Mouse (Mus musculus) left cerebral cortex, postnatal 14 days (tissue): ENCODE measurements around the gene Galk2. TPM values are rescaled to one million over a fixed set of nuclear protein-coding genes. Genes with fewer than 3 reads are reported as not detected.

Experiments used
- DNase-seq, 2 experiments: peaks; one replicate each; pipeline ENCODE4 v3.0.0; 2021 to 2022; ENCODE audit warnings: low spot score in 2 of 2, mixed read lengths in 1 of 2
- intact Hi-C: fragments of 180-260 bp; cut with DNase I; formaldehyde crosslinking; loops from one replicate; pipeline ENCODE4 v1.15.1; 2025
- total RNA-seq, 2 experiments: library from RNA; stranded (reverse); gene quantifications; 2 replicates each; pipeline ENCODE4 v1.2.3; 2021

The Galk2 gene
- total RNA-seq, 2 experiments from 2014 or later: 24.7 to 26.4 TPM

DNA sequence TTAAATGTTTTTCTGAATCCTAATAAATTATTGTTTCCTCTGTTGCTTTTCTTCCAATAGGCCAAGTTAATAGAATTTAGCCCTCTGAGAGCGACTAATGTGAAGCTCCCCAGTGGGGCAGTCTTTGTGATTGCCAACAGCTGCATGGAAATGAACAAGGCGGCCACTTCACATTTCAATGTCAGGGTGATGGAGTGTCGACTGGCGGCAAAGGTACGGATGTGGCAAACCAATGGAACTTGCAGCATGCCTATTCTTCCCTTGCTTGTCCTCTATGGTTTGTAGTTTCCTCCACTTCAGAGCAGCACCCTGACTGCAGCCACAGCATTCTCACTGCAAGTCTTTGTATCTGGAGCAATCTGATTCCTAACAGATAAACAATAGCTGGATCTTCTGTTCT, 72.3 kb downstream of the Galk2 start:
- intact Hi-C loops: no loop called here
- DNase-seq: no peak

DNA sequence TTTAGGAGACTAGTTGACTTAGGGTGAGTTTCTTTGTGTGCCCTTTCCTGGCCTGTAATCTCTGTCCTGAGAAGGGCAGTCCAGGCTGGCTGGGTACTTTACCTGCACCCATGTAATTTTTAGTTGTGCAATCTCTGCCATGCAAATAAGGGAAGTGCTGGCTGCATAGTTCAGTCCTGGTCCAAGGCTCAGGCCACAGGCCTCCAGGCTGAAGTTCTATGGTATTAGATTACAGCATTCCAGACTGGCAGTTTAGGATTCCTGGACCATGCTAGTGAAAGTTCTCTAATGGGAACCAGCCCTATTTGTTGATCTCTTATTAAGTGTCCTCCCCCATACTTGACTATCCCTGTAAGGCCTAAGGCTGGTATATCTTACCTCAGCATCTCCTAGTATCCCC, 73.8 kb downstream of the Galk2 start:
- DNase-seq: no peak
- intact Hi-C loops: no loop called here

DNA sequence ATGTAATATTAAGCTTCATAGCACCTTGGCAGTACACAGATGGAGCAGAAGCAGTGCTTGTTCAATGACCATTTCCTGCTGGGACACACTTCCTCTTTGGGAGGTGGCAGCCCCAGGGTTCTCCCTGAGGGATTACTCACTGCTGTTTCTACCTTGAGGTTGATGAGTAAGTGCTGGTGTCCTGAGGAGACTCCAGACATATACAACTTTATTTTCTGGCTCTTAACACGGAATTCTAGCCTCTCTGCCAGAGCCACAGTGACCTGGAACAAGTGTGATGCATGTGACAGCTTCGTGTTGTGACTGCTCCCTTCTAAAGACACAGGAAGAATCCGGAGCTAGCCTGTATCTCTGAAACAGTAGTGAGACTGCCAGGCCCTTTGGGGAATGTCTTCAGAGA, 75.1 kb downstream of the Galk2 start:
- no peak for DNase-seq

DNA sequence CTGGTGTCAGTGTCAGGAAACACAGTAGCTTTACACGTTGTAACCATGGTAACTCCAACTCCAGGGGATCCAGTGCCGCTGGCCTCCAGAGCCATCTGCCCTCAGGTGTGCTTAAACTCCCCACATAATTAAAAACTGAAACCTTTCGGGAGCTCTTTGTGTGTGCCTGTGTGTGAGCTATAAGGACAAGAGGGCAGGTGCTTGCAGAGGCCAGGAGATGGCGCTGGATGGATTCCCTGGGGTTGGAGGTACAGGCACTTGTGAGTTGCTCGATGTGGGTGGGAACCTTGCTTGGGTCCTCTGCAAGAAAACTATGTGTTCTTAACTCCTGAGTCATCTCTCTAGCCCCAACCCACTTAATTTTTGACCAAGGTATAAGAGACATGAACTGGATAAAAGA, 77.5 kb downstream of the Galk2 start:
- intact Hi-C loops: no loop called here
- no peak for DNase-seq

More for the DNA sequence above, 75.1 kb downstream of the Galk2 start:
- intact Hi-C loops: no loop called here

DNA sequence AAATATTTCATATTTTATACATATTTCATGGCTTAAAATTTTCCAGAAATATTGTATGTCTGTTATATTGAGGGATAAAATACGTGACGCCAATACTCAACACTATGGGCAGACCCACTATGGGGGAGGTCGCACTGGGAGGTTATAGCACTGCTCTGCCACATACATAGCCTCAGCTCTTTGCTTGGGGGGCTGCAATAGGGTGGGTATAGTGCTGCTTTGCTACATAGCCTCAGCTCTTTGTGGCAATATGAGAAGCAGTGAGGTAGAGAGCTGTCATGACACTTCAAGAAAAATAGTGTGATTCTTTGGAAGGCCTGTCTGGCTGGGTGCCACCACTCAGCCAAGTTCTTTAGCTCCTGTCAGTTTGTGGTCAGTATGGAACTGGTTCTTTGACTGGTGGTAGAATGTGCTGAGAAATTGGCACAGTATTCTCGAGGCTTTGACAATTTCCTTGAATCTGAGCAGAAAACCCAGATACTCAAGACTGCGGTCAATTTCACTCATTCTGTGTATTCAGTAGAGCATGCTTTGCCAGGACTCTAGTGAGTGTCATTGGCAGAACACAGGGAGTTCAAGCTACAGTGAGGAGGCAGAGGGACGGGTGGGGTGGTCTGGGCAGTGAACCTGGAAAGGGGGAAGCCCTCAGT, 80.2 kb downstream of the Galk2 start:
- no peak for DNase-seq
- intact Hi-C loops: no loop called here

DNA sequence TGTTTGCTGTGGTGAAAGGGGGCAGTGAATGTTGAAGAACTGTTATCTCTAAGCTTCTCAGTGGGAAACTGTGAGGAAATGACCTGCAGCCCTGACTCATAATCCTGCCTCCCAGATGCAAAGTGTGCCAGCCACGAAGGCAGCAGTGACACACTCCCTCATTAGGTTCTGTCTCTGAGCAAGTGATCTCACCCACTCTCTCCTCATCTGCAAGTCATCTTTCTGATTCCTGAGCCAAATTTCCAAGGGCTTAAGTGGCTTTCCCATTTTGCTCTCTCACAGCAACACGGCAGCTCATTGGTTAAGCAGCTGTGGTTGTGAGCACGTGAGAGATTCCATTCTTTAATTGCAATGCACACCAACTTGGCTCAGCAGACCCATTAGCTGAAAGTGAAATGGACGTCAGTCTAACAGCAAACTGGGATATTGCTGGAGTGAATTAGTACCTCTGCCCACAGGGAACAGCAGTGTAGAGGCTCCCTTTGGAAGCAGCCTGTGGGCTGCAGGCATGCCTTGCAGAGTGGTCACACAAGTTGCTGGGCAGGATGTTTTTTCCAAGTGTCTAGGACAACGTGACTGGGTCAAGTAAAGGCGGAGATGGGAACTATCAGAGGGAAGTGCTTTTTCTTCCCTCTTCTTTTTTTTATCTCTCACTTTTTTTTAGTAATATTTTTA, 82.3 kb downstream of the Galk2 start:
- intact Hi-C loops: no loop called here
- peak in 1 of 2 experiments; percentile 23 for DNase-seq

DNA sequence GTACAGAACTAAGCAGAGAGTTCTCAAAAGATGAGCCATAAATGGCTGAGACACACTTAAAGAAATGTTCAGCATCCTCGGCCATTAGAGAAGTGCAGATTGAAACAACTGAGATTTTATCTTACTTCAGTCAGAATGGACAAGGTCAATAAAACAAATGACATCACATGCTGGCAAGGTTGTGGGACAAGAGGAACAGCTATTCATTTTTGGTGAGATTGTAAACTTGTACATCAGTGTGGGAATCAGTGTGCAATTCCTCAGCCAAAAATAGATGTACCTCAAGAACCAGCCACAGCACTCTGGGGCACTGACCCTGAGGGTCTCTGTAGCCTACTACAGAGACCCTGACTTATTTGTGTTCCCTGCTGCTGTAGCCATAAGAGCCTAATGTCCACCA, 84.4 kb downstream of the Galk2 start:
- intact Hi-C loops: no loop called here
- no peak for DNase-seq

DNA sequence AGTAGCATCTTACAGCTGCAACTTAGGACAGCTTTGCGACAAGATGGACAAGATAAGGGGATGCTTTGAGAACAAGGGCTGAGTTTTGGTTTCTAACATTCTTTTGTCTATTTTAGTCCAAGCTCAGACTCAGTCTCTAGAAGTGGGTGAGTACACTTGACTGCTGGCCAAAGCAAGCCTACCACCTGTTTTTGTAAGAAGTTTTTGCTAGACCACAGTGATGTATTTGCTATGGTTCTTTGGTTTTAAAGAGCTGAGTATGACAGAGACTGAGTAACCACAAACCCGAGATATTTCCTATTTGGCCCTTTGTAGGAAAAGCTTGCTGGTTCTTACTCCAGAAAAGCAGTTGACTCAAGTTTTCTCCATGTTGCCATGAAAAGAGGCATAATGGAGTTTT, 89.3 kb downstream of the Galk2 start:
- intact Hi-C loops: no loop called here
- peak in 1 of 2 experiments; percentile 20 for DNase-seq

DNA sequence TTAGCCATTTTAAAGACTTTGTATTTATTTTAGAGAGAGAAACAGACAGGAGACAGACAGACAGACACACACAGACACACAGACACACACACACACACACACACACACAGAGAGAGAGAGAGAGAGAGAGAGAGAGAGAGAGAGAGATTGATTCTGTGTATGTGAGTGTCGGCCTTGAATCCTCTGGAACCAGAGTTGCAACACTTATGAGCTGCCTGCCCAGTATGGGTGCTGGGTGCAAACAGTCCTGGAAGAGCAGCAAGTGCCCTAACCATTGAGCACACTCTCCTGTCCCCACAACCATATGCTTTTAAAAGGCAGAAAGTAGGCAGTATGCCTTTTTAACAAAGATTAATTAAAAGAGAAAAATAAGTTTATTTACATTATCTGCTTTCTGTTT, 109.9 kb downstream of the Galk2 start:
- intact Hi-C loops: no loop called here
- DNase-seq: no peak

DNA sequence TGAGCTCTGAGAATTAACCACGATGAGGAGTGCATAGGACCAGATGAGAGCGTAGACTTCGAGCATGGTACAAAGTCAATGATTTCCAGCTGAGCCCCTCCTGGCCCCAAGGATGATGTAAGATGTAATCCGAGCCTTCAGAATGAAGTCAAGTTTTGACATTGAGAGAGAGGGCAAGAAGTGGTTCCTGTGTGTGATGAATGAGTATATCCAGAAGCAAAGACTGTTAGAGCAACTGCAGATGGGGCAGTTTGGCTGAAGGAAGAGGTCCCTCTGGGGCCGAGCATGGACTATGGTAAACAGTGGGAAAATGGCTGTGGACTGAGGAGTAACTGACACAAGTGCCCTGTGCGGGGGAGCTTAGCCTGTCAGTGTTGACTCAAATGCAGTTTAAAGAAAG, 114.3 kb downstream of the Galk2 start:
- DNase-seq: no peak
- intact Hi-C loops: no loop called here

DNA sequence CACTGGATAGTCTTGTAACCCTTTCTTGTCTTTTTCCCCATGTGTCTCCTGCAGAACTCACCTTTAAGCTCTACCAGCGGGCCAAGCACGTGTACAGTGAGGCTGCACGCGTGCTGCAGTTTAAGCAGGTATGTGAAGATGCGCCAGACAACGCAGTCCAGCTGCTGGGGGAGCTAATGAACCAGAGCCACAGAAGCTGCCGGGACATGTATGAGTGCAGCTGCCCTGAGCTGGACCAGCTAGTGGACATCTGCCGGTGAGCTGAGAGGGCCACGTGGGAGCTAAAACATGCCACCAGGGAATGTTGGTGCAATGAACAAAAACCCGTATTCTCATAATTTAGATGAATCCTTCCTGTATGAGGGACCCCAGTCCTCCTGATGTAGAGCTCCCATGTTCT, 116.3 kb downstream of the Galk2 start:
- intact Hi-C loops: no loop called here
- DNase-seq: no peak

DNA sequence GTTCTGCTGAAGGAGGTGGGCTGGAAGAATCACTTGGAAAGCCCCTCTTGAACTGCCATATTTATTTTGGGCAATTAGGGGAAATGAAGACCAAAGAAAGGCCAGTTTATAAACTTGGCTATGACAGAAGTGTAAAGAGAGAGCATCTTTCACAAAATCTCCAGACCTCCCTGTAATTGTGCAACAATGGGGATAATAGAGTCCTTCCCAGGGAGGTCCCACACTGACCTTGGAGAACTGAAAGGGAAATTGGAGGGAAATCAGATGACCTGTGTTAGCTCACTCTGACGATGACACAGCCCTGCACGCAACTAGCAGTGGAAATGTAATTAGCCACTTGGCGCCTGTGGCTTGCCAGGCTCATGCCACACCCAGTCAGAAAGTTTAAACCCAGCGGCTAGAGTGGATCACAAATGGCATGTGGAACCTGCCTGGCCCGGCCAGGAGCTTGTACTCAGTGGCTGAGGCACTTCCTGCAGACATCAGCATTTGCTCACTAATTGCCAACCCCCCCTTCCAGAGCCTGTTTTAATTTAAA, 117.0 kb downstream of the Galk2 start:
- intact Hi-C loops: no loop called here
- no peak for DNase-seq

DNA sequence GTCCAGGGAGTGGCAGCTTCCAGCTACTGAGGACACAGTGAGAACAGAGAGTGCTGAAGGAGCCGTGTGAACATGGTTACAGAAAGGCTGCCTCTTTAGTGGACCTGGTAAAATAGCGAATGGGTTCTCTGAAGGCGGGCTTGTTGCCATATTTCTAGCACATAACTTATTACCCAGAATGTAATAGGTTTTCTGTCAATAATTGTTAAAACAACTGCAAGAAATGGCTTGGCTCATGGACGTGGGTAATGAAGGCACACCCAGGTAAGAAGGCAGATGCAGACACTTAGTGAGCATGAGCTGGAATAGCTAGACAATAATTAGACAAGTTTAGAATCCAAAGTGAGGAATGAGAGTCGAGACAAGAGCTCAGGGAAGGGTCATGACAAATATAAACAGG, 143.4 kb downstream of the Galk2 start:
- intact Hi-C loops: no loop called here
- no peak for DNase-seq

DNA sequence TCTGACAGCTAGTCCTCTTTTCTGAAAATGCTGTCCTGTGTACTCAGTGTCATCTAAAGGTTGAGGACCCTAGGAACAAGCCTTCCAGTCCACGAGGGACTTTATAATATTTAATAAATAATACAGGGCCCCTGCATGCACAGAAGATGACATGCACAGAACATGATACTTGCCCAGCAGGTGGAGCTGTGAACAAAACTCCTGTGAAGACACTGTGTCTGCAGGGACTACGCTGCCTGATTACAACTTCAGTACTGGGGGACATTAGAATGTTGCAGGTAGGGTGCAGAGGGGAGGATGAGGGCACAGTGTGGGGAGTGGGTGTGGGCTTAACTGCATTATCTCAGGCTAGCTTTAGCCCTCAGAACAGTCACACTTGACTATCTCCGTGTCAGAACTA, 147.2 kb downstream of the Galk2 start:
- intact Hi-C loops: no loop called here
- peak; percentile 33 to 66 for DNase-seq

DNA sequence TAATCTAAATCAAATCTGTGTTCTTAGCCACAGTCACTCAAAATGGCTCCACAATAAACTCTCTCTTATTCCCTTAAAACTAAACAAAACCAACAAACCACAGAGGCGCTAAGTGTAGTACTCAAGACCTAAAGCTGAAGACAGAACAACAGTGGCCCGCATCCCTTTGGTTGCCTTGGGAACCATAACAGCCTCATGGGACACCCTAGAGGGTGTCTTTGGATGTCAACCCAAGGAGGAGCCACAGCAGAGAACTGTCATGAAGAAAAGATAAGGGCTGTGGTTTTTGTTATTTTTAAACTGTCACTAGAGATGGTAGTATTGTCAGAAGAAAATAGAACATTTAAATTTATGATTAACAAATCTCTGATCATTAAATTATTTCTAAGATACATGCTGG, 147.8 kb downstream of the Galk2 start:
- intact Hi-C loops: no loop called here
- no peak for DNase-seq

DNA sequence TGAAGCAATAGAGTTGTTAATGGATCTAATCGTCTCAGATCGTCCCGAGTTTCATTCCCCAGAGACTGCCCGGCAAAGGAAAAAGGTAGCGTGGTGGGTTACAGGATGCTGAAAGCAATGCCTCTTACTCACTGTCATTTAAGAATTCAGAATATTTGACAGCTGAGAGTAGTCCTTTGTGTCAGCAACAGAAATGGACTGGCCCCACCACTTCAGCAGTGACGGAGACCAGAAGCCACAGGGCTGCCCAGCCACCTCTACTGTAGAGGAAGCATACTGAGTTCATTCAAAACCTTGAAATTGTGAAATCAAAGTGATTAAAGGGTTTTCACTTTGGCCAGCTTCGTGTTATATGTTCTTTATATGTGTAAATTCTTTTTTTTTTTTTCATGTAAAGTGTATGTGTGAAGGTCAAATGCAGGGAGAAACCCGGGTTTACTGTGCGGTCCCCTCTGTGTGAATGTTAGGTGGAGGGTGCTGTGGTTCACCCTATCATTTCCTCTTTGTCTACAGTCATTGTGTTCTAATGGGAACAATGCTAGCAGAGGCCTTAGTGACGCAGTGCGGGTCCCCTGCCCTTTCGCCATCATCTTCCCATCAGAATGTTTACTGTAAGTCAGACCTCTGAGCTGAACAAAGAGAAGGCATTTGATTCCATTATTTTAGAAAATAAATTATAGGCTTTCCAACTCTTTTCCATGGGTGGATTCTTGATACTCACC, 156.2 kb downstream of the Galk2 start:
- no peak for DNase-seq
- intact Hi-C loops: no loop called here

DNA sequence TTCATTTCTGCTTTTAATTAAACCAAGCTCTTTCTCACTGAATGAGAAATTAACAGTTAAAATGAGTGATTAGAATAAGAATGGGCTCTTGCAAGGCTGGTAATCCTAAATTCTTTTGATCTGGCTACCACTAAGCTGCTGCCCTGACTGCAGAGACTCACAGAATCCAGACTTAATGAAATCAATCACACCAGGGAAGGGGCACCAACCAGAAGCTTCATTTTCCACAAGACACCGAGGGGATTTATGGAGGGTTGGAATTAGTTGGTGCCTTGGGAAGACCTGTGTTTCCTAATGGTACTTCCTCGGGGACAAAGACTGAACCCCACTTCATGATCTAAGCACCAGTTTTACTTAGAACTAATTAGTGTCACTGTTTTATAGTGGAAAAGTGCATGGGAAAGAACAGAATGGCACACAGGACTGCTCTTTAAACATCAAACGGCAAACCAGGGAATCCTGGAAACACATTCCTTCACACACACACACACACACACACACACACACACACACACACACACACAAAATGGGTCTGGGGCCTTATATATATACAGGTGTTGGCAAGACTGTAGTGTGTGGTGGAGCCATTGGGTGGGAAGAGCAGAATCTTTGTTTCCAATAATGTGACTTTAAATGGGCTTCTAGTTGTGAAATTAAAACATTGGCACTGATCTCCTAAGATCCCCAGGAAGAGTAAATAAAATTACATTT, 157.0 kb downstream of the Galk2 start:
- intact Hi-C loops: no loop called here
- DNase-seq: no peak

DNA sequence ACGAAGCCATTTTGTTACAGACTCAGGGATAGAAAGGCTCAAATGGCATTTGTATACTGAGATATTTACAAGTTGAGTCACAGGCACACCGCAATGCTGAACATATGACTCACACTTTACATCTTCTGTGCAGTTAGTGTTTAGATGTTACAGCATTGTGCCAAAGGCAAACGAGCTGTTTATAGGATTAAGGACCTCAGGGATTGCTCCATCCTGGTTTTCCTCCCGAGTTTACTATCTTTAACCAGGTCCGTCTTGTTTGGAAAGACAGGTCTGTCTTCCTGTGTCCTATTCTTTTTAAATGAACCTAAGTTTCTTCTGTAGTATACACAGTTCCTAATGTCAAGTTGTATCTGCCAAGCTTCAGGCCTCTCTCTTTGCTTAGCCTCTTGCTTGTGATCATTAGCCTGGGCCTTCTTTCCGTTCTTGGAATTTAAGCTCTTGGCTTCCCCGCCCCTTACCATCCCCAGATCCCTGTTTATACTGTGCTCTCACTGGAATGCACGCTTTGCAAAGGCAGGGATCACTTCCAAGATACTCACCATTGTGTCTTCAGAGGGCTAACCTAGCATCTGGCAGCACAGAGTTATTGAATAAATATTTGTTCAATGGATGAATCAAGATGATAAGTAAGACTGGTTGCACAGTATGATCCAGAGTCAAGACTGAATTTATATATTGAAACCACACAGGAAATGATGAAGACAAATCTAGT, 172.4 kb downstream of the Galk2 start:
- intact Hi-C loops: loop anchor here (10.0 kb wide), 1 partner anchor 333 kb away; no protein-coding TSS in a partner anchor

More for the DNA sequence above, 172.4 kb downstream of the Galk2 start:
- no peak for DNase-seq
